Mouse (Mus musculus): ENCODE results near the gene Npepl1. TPM values are rescaled to one million over a fixed set of nuclear protein-coding genes. Genes with fewer than 3 reads are reported as not detected.

The Npepl1 gene
- total RNA-seq, 2 experiments from 2014 or later, result 30.2 to 59.3 TPM

DNA sequence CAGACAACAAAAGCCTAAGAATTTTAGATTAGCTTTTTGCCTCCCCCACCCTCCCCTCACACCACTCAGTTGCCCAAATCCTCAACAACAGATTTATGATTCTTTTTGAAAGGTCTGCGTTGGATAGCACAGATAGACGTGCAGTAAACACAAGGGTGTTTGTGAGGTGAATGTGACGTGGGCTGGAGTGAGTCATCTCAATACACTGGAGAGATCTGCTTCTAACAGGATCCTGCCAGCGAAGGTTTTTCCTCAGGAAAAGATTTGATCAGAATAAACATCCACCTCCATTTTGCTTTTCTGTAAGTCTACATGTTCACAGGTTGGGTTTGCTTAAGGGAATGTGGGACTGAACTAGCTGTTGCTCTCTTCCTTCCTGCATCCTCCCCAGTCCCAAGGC is 6.6 kb upstream of the Npepl1 start:
- ATAC-seq (replicated peaks; ENCODE audit: poor library complexity, severe bottlenecking), result no peak

DNA sequence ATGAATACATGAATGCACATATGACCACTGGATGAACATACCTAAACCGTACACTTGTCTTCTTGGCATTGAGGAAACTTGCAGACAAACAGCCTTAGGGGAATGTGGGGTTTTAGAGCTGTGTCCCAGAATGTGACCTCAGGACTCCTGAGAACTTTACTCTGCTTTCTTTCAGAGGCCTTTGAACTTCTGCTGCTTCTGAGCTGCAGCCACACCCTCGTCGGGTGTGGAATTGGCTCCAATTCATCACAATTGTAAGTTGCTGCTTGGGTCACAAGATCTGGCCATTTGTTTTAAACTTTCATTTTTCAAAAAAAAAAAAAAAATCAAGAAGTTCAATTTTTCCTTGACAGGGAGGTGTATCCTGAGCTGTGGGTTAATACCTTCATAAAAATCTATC is 2.8 kb upstream of the Npepl1 start:
- ATAC-seq (replicated peaks; ENCODE audit: poor library complexity, severe bottlenecking), result no peak

DNA sequence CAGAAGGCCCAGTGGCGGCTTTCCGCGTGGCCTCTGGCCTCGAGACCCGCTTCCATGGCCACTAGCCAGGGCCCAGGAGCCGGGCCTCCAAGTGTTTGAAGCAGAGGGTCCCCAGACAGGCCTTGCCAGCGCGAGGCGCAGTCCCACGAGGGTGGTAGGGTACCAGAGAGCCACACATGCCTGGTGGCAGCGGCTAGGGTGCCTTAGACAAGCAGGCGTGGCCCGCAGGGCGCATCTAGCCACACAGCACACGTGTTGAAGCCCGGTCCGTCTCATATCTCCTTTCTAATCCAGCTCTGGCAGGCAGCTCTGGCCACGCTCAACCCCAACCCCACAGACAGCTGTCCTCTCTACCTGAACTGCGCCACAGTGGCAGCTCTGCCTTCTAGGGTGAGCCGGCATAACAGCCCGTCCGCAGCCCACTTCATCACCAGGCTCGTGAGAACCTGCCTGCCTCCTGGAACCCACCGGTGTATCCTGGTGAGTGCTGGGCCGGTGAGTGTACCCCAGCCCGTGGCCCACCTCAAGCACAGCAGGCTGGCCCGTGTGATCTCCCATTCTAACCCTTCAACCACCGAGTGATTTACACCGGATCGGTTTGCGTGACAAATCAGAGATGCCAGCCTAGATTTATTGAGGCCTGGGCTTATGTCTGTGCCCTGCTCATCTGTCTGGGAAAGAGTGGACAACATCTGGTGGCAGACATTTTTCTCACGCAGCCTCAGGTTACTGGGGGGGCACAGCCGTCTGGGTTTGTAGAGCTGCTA is 817 bp downstream of the Npepl1 start:
- peak; percentile 58 for ATAC-seq (replicated peaks; ENCODE audit: poor library complexity, severe bottlenecking)

DNA sequence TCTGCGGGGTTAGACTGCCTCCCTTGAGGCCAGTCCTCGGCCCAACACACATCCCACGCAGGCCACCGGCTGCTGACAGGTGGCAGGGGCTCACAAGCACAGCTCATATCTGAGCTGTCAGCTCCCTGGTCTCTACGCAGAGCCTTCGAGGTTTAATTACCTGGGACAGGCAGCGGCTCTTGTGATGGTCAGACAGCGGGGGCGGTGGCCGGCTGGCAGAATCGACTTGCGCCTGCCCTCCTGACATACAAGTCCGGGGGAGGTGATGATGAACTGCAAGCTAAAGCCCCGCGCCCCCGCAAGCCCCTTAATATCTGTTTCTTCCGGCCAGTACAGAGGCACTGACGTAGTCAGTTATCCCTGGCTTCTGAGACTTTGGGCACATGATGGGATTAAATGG is 2.8 kb downstream of the Npepl1 start:
- ATAC-seq (replicated peaks; ENCODE audit: poor library complexity, severe bottlenecking), result no peak

DNA sequence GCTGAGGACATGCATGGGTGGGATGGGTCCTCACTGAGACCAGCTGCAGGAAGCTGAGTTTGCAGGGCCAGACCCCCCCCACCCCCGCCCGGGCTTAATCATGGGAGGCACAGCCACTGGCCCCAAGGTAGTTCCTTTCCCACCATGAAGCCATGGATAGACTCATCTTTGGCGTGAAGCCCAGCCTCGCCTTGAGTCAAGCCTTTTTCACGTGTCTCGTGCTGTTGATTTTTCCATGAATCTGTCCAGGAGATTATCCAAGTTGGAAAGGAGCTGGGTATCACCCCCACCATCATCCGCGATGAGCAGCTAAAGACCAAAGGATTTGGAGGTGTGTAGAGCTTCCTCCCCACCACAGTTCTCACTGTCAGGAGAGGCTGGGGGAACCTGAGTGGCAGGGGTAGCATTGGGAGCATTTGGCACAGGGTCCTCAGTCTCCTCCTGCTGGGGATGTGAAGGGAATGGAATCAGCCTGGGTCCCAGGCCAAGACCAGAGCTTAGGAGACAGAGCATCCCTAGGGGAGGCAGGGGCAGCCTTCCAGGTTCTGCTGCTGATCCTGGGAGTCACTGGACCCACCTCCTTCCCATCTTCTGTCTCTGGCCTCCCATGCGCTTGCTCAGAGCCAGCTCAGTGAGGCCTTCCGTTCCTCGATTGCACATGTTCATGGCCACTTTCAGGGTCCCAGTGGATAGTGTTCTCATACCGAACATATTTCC is 4.2 kb downstream of the Npepl1 start:
- no peak for ATAC-seq (replicated peaks; ENCODE audit: poor library complexity, severe bottlenecking)

DNA sequence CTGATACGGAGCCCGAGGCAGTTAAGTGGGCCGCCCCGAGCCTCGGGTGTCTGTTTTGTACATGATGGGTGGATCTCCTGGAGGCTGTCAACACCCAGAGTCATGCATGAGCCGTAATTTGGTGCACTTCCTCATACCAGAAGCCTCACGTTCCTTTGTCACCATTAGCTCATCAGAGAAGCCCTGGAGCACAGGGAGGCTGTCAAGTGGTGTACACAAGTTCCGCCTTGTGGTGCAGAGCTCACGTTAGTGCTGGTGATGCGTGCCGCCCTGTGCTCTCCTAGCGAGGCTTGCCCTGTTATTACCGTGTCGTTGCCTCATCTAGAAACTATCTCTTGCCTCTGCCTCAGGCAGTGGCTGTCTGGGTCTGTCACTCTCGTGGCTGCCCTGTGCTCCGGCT is 6.8 kb downstream of the Npepl1 start:
- ATAC-seq (replicated peaks; ENCODE audit: poor library complexity, severe bottlenecking), result peak; percentile 39

DNA sequence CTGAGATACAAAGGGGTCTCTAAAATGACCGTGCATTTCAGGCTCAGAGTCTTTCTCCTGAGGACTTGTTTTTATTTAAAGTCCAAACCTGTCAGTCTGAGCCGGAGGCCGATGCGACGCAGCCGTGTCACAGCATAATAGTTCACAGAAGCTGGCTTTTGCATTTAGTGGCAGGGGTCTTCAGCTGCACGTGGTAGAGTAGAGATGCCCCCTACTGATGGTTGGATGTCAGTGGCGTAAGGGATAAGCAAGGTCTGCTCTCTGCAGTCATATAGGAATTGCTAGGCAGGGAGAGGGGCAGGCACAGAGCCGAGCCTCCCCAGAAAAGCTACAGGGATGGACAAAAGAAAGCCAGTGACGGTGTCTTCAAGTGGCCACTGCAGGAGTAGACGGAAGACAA is 8.0 kb downstream of the Npepl1 start:
- no peak for ATAC-seq (replicated peaks; ENCODE audit: poor library complexity, severe bottlenecking)

DNA sequence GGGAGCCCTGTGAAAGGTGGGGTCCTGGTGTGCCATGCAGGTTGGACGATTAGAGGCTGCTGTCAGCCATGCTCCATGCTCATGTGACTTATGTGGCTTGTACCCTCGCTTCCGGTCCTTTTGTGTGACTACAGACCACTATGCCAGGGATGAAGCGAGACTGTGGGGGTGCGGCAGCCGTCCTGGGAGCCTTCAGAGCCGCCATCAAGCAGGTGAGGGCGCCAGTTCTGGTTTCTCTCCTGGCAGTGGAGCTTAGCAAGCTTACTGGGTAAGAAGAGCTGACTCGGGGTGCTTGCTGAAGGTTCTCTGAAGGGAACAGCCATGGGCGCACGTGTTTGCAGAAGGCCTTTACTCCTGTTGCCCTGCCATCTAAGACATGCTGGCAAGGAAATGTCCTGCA is 9.1 kb downstream of the Npepl1 start:
- no peak for ATAC-seq (replicated peaks; ENCODE audit: poor library complexity, severe bottlenecking)

DNA sequence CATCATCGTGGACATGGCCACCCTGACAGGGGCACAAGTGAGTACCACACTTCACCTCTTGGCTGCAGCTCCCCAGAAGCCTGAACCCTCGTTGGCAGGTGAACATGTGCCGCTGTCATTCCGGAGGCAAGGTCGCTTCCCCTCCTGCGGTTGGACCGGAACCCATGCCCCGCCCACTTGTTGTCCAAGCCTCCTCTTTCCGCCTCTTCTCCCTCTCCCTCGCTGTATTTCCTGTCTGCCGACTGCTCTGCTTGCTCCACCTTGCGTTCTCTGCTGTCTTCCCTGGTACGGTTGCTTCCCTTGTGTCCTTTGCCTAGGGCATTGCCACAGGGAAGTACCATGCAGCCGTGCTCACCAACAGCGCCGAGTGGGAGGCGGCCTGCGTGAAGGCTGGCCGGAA is 10.5 kb downstream of the Npepl1 start:
- no peak for ATAC-seq (replicated peaks; ENCODE audit: poor library complexity, severe bottlenecking)

DNA sequence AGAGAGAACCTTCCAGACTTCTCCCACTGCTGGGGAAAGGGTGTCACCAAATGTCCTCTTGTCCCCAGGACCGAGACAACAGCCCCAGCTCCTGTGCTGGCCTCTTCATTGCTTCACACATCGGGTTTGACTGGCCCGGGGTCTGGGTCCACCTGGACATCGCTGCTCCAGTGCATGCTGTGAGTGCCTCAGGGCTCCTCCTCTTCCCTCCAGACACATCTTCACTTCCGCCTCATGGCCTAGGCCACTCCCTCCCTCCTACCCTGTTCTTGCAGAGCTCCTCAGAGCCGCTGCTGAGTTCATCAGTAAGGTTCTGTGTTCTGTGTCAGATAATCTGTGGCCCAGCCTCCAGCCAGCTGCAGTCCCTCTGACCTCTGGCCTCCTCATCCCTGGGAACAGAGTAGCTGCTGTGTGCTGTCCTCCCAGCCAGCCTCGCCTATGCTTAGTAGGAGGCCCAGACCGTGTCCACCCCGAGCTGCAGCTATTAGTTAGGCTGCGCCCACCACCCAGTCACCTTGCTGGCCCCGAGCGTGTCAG is 11.3 kb downstream of the Npepl1 start:
- no peak for ATAC-seq (replicated peaks; ENCODE audit: poor library complexity, severe bottlenecking)

DNA sequence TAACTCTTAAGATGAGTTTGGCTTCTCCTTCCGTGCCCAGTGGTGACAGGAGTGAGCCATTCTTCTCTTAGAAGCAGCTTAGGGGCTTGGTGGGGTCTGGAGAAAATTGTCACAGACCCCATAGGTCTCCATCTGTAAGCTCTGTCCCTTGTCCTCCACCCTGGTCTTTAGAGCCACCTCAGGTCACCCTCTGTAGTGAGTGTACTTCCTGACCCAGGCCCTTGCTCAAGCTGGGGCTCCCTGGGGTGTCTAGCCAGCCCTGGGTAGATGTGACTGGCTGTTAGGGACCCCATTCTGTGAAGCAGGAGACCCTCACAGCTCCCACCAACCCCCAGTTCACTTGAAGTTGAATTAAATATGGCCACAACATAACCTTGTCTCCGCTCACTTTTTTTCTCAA is 12.2 kb downstream of the Npepl1 start:
- ATAC-seq (replicated peaks; ENCODE audit: poor library complexity, severe bottlenecking), result no peak

DNA sequence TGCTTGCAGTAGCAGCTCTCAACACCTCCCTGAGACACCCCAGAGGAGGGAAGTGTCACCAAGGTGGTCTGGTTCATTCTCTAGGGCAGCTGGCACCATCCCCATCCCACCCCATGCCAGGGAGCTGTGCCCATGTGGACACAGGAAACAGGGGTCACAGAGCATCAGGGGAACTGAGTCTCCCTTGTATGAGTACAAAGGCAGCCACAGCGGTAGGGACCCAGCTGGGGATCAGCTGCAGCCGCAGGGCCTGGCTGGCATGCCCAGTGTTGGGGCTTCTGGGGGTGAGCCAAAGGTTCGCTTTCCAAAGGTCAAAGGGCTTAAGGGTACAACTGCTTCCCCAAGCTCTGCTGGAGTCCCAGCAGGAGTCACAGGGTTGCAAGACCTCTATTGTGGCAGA is 13.6 kb downstream of the Npepl1 start:
- ATAC-seq (replicated peaks; ENCODE audit: poor library complexity, severe bottlenecking), result no peak

DNA sequence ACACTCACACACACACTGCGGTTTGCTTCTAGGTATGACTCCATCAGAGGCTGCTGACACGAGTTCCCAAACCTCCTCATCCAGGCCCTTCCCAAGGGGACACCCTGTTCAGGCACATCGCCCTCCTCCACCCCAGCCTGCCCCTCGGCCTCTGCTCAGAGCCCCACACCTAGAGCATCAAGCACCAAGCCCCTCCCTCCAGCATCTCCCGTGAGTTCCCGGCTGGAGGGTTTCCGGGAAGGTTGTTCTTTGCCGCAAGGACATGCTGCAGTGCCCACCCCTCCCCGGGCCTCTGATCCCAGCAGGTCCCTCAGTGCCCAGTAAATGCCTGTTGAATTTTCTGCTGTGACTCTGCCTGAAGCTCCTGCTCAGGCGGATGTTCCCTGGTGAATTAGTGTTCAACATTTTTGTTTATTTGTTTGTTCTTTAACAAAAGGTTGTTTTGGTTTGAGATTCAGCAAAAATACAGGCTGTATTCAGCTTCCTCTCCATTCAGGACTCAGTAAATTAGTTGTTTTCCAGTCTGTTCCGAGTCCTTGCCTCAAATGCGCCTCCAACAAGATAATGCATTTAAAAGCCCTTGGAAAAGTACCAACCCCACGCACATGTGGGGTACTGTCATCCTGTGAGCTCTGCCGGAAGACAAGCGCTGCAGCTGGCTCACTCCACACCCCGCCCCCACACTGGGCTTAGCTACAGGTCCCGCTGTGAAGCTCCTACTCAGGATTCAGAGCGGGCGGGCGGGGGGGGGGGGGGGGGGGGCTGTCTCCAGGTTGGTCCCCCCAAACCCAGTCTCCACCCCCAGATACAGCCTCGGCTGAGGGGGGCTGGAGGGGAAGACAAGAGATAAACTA is 16.6 kb downstream of the Npepl1 start:
- ATAC-seq (replicated peaks; ENCODE audit: poor library complexity, severe bottlenecking), result peak; percentile 48

DNA sequence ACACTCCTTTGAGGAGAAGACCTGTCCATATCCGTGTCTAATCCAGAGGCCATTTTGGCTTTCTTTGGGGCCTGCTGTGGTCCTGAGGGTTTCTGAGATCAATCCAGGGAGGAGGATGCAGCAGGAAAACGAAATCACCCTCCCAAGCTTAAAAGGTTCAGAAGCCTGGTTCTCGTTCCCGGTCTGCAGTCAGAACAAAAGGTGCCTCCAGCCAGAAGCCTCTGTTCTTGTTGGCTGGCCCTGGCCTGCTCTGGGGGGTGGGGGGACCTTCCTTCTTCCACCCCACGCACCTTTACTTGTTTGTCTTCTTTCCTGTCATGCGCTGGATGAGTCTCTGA is 17.2 kb downstream of the Npepl1 start:
- no peak for ATAC-seq (replicated peaks; ENCODE audit: poor library complexity, severe bottlenecking)

DNA sequence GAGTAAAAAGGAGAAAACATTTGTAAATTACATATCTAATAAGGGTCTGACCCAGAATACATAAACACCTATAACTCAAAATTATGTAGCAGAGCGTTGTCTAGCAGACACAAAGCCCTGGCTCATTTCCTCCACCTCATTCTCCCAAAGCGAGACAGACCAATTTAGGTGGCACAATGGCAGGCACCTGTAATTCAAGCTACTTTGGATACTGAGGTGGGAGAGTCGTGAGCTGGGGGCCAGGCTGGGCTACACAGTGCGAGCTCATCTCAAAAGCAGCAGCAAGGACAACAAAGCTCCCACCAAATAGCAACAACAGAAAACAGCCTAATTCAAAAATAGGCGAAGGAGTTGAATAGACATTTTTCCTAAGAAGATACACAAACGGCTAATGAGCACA is 18.8 kb downstream of the Npepl1 start:
- ATAC-seq (replicated peaks; ENCODE audit: poor library complexity, severe bottlenecking), result no peak

DNA sequence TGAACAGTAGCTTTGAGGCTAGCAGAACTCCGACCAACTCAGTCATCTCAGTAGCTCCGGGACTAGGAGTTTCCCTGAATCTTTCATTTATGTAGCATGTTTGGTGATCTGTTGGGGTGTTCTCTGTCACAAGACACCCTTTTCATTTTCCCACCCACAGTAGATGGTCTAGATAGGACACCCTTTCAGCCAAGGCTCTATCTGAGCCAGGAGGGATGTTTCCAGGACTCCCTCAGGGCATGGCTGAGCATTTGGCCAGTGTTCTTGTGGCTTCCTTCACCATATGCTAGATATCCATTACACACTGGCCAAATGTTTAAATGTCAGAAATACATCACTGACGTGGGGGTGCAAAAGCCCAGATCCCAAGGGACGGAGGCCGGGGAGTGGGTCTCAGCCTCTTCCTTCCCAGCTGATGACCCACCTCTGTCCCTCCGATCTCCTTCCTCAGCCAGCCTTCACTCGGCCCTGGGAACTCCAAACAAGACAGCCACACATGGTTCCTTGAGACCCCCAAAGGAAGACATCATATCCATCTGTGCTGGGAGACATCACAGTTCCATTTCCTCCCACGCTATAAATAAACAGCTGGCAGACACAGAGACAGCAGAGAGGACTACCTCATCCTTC is 20.4 kb downstream of the Npepl1 start:
- ATAC-seq (replicated peaks; ENCODE audit: poor library complexity, severe bottlenecking), result no peak

DNA sequence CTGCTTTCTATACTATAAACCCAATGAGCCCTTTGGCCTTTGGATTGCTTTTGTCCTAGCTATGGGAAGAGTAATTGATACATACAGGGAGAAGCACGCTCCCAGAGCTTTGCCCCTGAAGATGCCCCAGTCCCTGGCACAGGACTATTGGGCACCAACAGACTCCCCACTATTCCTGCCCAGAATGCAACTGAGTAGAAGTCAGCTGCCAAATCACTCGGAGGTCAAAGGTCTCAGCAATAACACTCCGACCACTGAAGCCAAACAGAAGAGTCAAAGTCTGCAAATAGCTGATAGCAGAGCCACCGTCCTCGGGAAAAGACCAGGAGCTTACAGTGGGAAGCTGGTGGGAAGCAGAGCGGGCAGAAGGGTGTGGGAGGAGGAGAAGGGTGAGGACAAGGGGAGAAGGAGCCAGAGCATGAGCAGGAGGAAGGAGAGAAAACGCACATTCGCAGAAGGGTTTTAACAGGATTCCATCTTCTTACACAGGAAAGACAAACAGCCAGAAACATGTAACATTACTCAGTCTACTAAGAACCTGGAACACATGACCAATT is 22.3 kb downstream of the Npepl1 start:
- no peak for ATAC-seq (replicated peaks; ENCODE audit: poor library complexity, severe bottlenecking)

DNA sequence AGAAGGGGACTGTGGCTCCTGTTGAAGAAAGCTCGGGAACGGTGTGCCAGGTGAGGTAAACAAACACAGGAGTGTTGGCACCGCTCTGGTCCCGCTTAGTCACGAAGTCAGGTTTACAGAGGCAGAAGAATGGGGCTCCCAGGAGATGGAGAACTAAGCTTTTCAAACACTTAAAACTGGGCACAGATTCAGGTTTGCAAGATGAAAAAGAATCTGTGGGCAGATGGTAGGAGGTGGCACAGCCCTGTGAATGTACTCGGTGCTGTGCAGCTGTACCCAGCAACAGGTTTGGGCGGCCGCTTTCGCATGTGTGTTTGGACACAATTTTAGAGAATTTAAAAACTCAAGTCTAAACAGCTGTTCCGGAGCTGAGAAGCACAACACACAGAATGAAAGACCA is 48.9 kb downstream of the Npepl1 start:
- no peak for ATAC-seq (replicated peaks; ENCODE audit: poor library complexity, severe bottlenecking)

DNA sequence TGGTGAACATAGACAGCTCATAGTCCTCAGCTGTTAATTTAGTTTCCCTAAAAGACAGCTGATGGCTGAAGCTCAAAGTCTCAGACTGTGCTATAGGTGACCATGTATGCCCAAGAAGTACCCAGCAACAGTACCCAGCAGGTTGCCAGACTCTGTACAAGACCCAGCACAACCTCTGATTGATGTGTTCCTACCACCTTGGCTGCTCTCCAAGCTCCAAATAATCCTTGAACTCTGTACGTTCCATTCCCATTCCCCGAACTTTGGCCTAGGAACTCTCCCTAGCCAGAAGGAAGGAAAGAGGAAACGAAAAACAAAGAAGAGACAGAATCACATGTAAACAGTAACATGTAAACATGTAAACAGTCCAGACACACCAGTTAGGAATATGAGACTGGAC is 50.3 kb downstream of the Npepl1 start:
- ATAC-seq (replicated peaks; ENCODE audit: poor library complexity, severe bottlenecking), result no peak
